Mouse (Mus musculus) heart, postnatal 0 days (tissue): ENCODE data around the gene Gipc2. TPM values are rescaled to one million over a fixed set of nuclear protein-coding genes. Genes with fewer than 3 reads are reported as not detected.

Experiments
- ATAC-seq: fragments of 200-750 bp; cut with Nextera tagmentation; 2 replicates; pipeline ENCODE4 v1.8.0; 2017; ENCODE audit warnings: low read depth, moderate number of reproducible peaks, moderate library complexity; ENCODE audit not compliant: insufficient read depth
- DNase-seq: peaks from one replicate; pipeline ENCODE4 v3.0.0-alpha.2; 2016; ENCODE audit warnings: low spot score
- H3K27ac ChIP-seq: fragments of 300-500 bp; sonication (generic); 2 replicates; pipeline ENCODE4 v1.5.1; 2014; ENCODE audit warnings: low read depth, mild to moderate bottlenecking
- H3K27me3 ChIP-seq: fragments of 300-500 bp; sonication (generic); 2 replicates; pipeline ENCODE4 v1.6.1; 2014; ENCODE audit warnings: low read length, mixed read lengths; ENCODE audit not compliant: control insufficient read depth, insufficient read depth
- H3K36me3 ChIP-seq: fragments of 300-500 bp; sonication (generic); replicated peaks from 2 replicates; pipeline ENCODE4 v1.6.1; 2014; ENCODE audit warnings: low read length, mixed read lengths; ENCODE audit not compliant: control insufficient read depth, insufficient read depth
- H3K4me1 ChIP-seq: fragments of 300-500 bp; sonication (generic); 2 replicates; pipeline ENCODE4 v1.6.1; 2014; ENCODE audit warnings: antibody characterized with exemption; ENCODE audit not compliant: control insufficient read depth, insufficient read depth
- H3K4me2 ChIP-seq: fragments of 300-500 bp; sonication (generic); 2 replicates; pipeline ENCODE4 v1.6.1; 2014; ENCODE audit warnings: low read depth, mild to moderate bottlenecking, low read length, moderate library complexity
- H3K4me3 ChIP-seq: fragments of 300-500 bp; sonication (generic); 2 replicates; pipeline ENCODE4 v1.5.1; 2014; ENCODE audit warnings: low read depth, low read length
- H3K9ac ChIP-seq: fragments of 300-500 bp; sonication (generic); replicated peaks from 2 replicates; pipeline ENCODE4 v1.6.1; 2014; ENCODE audit warnings: low read depth, low read length, mixed read lengths
- H3K9me3 ChIP-seq: fragments of 300-500 bp; sonication (generic); replicated peaks from 2 replicates; pipeline ENCODE4 v1.6.1; 2016; ENCODE audit warnings: low read length; ENCODE audit not compliant: control insufficient read depth
- CTCF ChIP-seq: IDR thresholded peaks from 2 replicates; pipeline ENCODE4 v1.5.1; 2016; ENCODE audit warnings: antibody characterized with exemption, control low read depth, low read depth
- EP300 ChIP-seq: IDR thresholded peaks from 2 replicates; pipeline ENCODE4 v1.6.1; 2016; ENCODE audit warnings: antibody characterized with exemption, low read depth
- WGBS: fragments of 180-500 bp; shearing (Covaris S2); extraction: QIAGEN DNeasy Blood & Tissue Kit; methylation state at CpG from one replicate; pipeline ENCODE4 v1.1.7; 2014; 5-methylcytosine and 5-hydroxymethylcytosine counted together
- polyA plus RNA-seq: library from polyadenylated mRNA; unstranded; fragments of >200 nt; fragmentation: Nextera tagmentation; extraction: Ambion mirVana; gene quantifications from 2 replicates; pipeline ENCODE4 v1.2.1, GENCODE M21; 2015
- total RNA-seq: library from RNA; depleted of rRNA; stranded (reverse); fragments of >200 nt; gene quantifications from 2 replicates; pipeline ENCODE4 v1.2.3, GENCODE M21; 2014; ENCODE audit warnings: low replicate concordance

The Gipc2 gene
- total and polyA plus RNA-seq, 2 experiments from 2014 or later: 3.3 TPM; not detected in 1

- WGBS: 2% methylated on average over 25 of the region's 25 CpGs
- Histone ChIP-seq H3K27me3 (no peaks in the 10 kb centered on the region), H3K27ac (peak overlapping the region; percentile 100), H3K4me2 (peak overlapping the region; percentile 91), H3K4me3 (peak overlapping the region; percentile 89), H3K4me1 (peaks cover 26% of the 10 kb centered on the region), H3K36me3 (peaks cover 4% of the 10 kb centered on the region; the same call in 1 of the 2 replicates), H3K9me3 (no peaks in the 10 kb centered on the region), H3K9ac (peak overlapping the region; percentile 99)
- ATAC-seq (peak; percentile 31), DNase-seq (no peak)
- TF ChIP-seq EP300 (no peak), CTCF (no peak)
Observed at GRCm38 (mm10) chr3:152209177-152209966, 43.3 kb upstream of the Gipc2 start.

DNA sequence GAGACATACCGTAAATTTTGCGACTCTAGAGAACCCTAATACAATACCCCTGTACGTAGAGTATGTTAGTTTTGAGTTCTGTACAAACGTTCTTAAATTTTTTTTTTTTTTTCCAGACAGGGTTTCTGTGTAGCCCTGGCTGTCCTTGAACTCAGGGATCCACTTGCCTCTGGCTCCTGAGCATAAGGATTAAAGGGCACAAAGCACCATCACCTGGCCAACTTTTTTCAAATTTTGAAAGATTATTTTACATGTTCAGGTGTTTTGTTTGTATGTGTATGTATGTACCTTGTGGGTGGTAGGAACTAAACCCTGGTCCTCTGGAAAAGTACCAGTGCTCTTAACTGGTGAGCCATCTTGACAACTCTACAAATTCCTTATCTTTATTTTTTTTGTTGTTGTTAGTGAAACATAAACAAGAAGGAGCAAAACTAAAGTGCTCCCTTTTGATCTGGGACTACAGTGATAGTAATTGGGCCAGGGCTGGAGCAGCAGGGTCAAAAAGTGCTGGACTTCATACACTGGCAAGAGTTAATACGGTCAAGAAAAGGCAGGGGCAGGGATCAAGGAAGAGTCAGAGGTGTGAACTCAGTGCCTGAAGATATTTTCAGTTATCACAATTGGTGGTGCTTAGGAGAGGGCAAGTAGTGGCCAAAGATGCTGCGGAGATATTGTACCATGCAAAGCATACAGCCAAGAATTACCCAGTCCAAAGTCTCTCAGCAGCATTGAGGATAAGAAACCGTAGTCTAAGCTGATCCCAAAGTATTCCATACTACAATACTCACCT lies 42.3 kb upstream of the Gipc2 start:
- Histone ChIP-seq H3K9ac (no peak overlapping the region), H3K4me3 (0 out of 2 replicates have a peak overlapping the region, but pooled peaks have one; percentile 89)
- ATAC-seq: no peak

GRCm38 (mm10) chr3:152207156-152207555 lies 41.1 kb upstream of the Gipc2 start:
- no peak overlapping the region for H3K4me3 ChIP-seq
- DNase-seq: no peak
- H3K27ac ChIP-seq: no peak overlapping the region
- no peaks in the 10 kb centered on the region for H3K9me3 ChIP-seq
- TF ChIP-seq CTCF (no peak), EP300 (no peak)
- peaks cover 15% of the 10 kb centered on the region; the same call in 1 of the 2 replicates for H3K4me1 ChIP-seq
- peaks cover 4% of the 10 kb centered on the region; the same call in 1 of the 2 replicates for H3K36me3 ChIP-seq
- H3K9ac ChIP-seq: no peak overlapping the region
- H3K27me3 ChIP-seq: no peaks in the 10 kb centered on the region
- ATAC-seq: no peak
- H3K4me2 ChIP-seq: no peak overlapping the region
- WGBS: 91% methylated on average over 4 of the region's 4 CpGs

More for the DNA sequence above, 42.3 kb upstream of the Gipc2 start:
- peaks cover 26% of the 10 kb centered on the region for H3K4me1 ChIP-seq
- H3K9me3 ChIP-seq: no peaks in the 10 kb centered on the region
- no peak for DNase-seq
- peaks cover 4% of the 10 kb centered on the region; the same call in 1 of the 2 replicates for H3K36me3 ChIP-seq
- TF ChIP-seq EP300 (no peak), CTCF (no peak)
- H3K4me2 ChIP-seq: peak overlapping the region; percentile 91; the same call in 1 of the 2 replicates
- H3K27me3 ChIP-seq: no peaks in the 10 kb centered on the region
- H3K27ac ChIP-seq: no peak overlapping the region
- WGBS: 84% methylated on average over 7 of the region's 7 CpGs

- Histone ChIP-seq H3K9me3 (no peaks in the 10 kb centered on the region), H3K9ac (no peak overlapping the region), H3K4me2 (no peak overlapping the region; the same call in 1 of the 2 replicates), H3K4me3 (no peak overlapping the region), H3K4me1 (peaks cover 10% of the 10 kb centered on the region; the same call in 1 of the 2 replicates), H3K36me3 (peaks cover 4% of the 10 kb centered on the region; the same call in 1 of the 2 replicates), H3K27me3 (no peaks in the 10 kb centered on the region), H3K27ac (peak overlapping the region; percentile 53; the same call in 1 of the 2 replicates)
- TF ChIP-seq CTCF (no peak), EP300 (no peak)
- DNase-seq (no peak), ATAC-seq (no peak)
- 58% methylated on average over 3 of the region's 3 CpGs for WGBS
Observed at GRCm38 (mm10) chr3:152204577-152204976, 38.5 kb upstream of the Gipc2 start.

GRCm38 (mm10) chr3:152203996-152204395 lies 38.0 kb upstream of the Gipc2 start:
- DNase-seq: no peak
- TF ChIP-seq EP300 (no peak), CTCF (no peak)

More at GRCm38 (mm10) chr3:152203996-152204395, 38.0 kb upstream of the Gipc2 start:
- Histone ChIP-seq H3K9me3 (no peaks in the 10 kb centered on the region), H3K4me1 (peaks cover 6% of the 10 kb centered on the region; the same call in 1 of the 2 replicates), H3K9ac (no peak overlapping the region), H3K27ac (peak overlapping the region; percentile 53; the same call in 1 of the 2 replicates), H3K4me3 (no peak overlapping the region), H3K4me2 (no peak overlapping the region; the same call in 1 of the 2 replicates), H3K27me3 (no peaks in the 10 kb centered on the region), H3K36me3 (peaks cover 4% of the 10 kb centered on the region; the same call in 1 of the 2 replicates)
- ATAC-seq: no peak
- WGBS: 59% methylated on average over 3 of the region's 3 CpGs
